In the genomic region with DNA sequence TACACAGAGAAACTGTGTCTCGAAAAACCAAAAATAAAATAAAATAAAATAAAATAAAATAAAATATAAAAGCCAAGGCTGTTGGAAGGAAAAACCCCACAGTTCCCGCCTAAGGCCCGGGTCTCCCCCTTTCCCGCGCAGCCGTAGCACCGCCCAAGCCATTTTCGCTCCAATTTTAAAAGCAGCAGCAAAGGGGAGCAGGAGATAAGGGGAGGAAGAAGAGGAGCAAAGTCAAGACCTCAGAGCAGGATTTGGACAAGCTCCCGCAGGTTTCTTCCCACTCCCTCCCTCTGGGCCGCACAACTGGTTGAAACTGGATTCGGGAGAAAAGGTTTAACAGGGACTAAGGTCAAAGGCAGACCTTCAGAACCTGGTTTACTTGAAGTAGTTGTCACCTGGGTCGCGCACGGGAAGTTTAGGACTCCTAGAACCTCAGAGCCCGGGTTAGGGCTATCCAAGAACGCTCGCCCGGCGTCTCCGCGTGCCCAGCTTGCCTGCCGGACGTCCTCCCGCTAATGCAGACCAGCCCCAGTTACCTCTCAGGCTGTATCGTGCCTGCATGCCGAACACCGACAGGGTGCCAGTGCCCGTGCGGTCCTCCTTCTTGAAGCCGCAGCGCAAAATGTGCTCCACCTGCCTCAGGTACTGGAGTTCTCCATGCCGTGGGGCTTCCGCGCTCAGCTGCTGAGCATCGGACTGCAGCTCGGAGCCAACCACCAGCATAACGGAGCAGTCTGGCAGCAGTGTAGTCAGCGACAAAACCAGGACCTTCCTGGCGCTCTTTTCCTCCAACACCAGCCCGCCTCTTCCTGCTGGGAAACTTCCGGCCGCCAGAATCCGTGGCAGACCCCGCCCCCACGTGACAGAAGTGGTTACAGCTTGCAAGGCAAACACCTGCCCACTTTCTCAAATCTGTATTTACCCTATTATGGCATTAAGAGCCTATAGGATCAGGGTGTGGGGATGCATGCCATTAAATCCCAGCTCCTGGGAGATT, we compare ENCODE assay signal across 8 mouse cellular contexts. TPM values are rescaled to one million over a fixed set of nuclear protein-coding genes. Genes with fewer than 3 reads are reported as not detected.
A peak's percentile ranks its signal among the peaks of the same experiment; 100 is the strongest.
DNase-seq lines count a peak whose midpoint lies in the region; ATAC-seq and TF ChIP-seq lines count a peak whose summit lies in the region.

TSS of gene Tyms (minus strand) at position 793 of the 997 bp plus-strand sequence.

- H3K4me3 ChIP-seq in E14TG2a.4 (replicated peaks; ENCODE audit: low read length): peak within 1 kb of the TSS; percentile 98
- peak within 1 kb of the TSS; percentile 78 for H3K4me3 ChIP-seq in forebrain, embryonic 12.5 days (replicated peaks)
- H3K4me3 ChIP-seq in heart, postnatal 0 days (ENCODE audit: low read depth, low read length): peak within 1 kb of the TSS; percentile 71
- peak within 1 kb of the TSS; percentile 91 for H3K4me3 ChIP-seq in liver, embryonic 16.5 days (ENCODE audit: low read depth, low read length)
- peak within 1 kb of the TSS; percentile 65 for H3K4me3 ChIP-seq in neural tube, embryonic 14.5 days (ENCODE audit: low read depth, low read length)

- WGBS in forebrain, embryonic 12.5 days: under 1% methylated on average over 45 of the region's 45 CpGs
- WGBS in heart, postnatal 0 days: under 1% methylated on average over 45 of the region's 45 CpGs
- WGBS in liver, embryonic 16.5 days (ENCODE audit: insufficient replicate concordance): under 1% methylated on average over 45 of the region's 45 CpGs
- WGBS in neural tube, embryonic 14.5 days: under 1% methylated on average over 45 of the region's 45 CpGs

- no peak for TF ChIP-seq EP300 in heart, postnatal 0 days (IDR thresholded peaks at IDR 0.05; ENCODE audit: low read depth)

- H3K9ac ChIP-seq in forebrain, embryonic 12.5 days: peak within 1 kb of the TSS; percentile 87
- peak within 1 kb of the TSS; percentile 67 for H3K9ac ChIP-seq in heart, postnatal 0 days (replicated peaks; ENCODE audit: low read depth, low read length)
- peak within 1 kb of the TSS; percentile 89 for H3K9ac ChIP-seq in liver, embryonic 16.5 days (ENCODE audit: low read depth, low read length)
- peak within 1 kb of the TSS; percentile 72 for H3K9ac ChIP-seq in neural tube, embryonic 14.5 days (replicated peaks; ENCODE audit: low read depth, low read length)

- peaks cover 3% of the 10 kb centered on the region; the same call in 1 of the 2 replicates for H3K9me3 ChIP-seq in E14TG2a.4 (ENCODE audit: low read length)
- no peaks in the 10 kb centered on the region for H3K9me3 ChIP-seq in forebrain, embryonic 12.5 days
- no peaks in the 10 kb centered on the region for H3K9me3 ChIP-seq in heart, postnatal 0 days (replicated peaks; ENCODE audit: control insufficient read depth, low read length)
- H3K9me3 ChIP-seq in liver, embryonic 16.5 days (replicated peaks; ENCODE audit: control insufficient read depth, low read length): no peaks in the 10 kb centered on the region
- H3K9me3 ChIP-seq in neural tube, embryonic 14.5 days (ENCODE audit: control insufficient read depth, low read length): no peaks in the 10 kb centered on the region

- ATAC-seq in forebrain, embryonic 12.5 days (ENCODE audit: low FRiP score): peak; percentile 93
- ATAC-seq in heart, postnatal 0 days (ENCODE audit: insufficient read depth, low read depth): peak; percentile 93
- ATAC-seq in liver, embryonic 16.5 days (ENCODE audit: low read depth): peak; percentile 88
- ATAC-seq in neural tube, embryonic 14.5 days (ENCODE audit: low read depth): peak; percentile 98

- H3K27ac ChIP-seq in forebrain, embryonic 12.5 days: peak within 1 kb of the TSS; percentile 85
- peak within 1 kb of the TSS; percentile 74 for H3K27ac ChIP-seq in heart, postnatal 0 days (ENCODE audit: low read depth)
- peak within 1 kb of the TSS; percentile 81 for H3K27ac ChIP-seq in liver, embryonic 16.5 days (ENCODE audit: low read length)
- 0 out of 2 replicates have a peak within 1 kb of the TSS, but pooled peaks have one; percentile 34 for H3K27ac ChIP-seq in neural tube, embryonic 14.5 days (ENCODE audit: low read depth, low read length)

- DNase-seq in c-Kit-positive CD71-positive TER-119-negative erythroid progenitor cells, embryonic 14.5 days (ENCODE audit: low read depth): peak; percentile 75
- peak; percentile 76 for DNase-seq in heart, postnatal 0 days (ENCODE audit: low spot score)
- DNase-seq in kidney, postnatal 4 days: peak; percentile 88 to 91
- DNase-seq in testis, postnatal 10 days (ENCODE audit: low spot score): peak; percentile 87

- H3K27me3 ChIP-seq in E14TG2a.4 (ENCODE audit: insufficient read depth, low read length): no peaks in the 10 kb centered on the region
- no peaks in the 10 kb centered on the region for H3K27me3 ChIP-seq in forebrain, embryonic 12.5 days
- H3K27me3 ChIP-seq in heart, postnatal 0 days (ENCODE audit: control insufficient read depth, insufficient read depth, low read length): no peaks in the 10 kb centered on the region
- H3K27me3 ChIP-seq in liver, embryonic 16.5 days (ENCODE audit: control insufficient read depth, insufficient read depth, low read depth, low read length): no peaks in the 10 kb centered on the region
- no peaks in the 10 kb centered on the region for H3K27me3 ChIP-seq in neural tube, embryonic 14.5 days (ENCODE audit: control insufficient read depth, insufficient read depth, low read length)

- H3K36me3 ChIP-seq in E14TG2a.4 (ENCODE audit: insufficient read depth, low read length): peaks cover 40% of the 10 kb centered on the region
- H3K36me3 ChIP-seq in forebrain, embryonic 12.5 days (replicated peaks): peaks cover 33% of the 10 kb centered on the region
- H3K36me3 ChIP-seq in heart, postnatal 0 days (replicated peaks; ENCODE audit: control insufficient read depth, insufficient read depth, low read length): peaks cover 18% of the 10 kb centered on the region; the same call in 1 of the 2 replicates
- peaks cover 26% of the 10 kb centered on the region for H3K36me3 ChIP-seq in liver, embryonic 16.5 days (ENCODE audit: control insufficient read depth, insufficient read depth)
- H3K36me3 ChIP-seq in neural tube, embryonic 14.5 days (ENCODE audit: control insufficient read depth, insufficient read depth, low read length): no peaks in the 10 kb centered on the region

- TF ChIP-seq CTCF in E14TG2a.4 (conservative IDR thresholded peaks at IDR 0.05; ENCODE audit: low read length): no peak
- TF ChIP-seq CTCF in heart, postnatal 0 days (IDR thresholded peaks at IDR 0.05; ENCODE audit: low read depth): no peak

- peak within 1 kb of the TSS; percentile 79 for H3K4me2 ChIP-seq in forebrain, embryonic 12.5 days
- H3K4me2 ChIP-seq in heart, postnatal 0 days (ENCODE audit: low read depth, low read length): peak within 1 kb of the TSS; percentile 95
- peak within 1 kb of the TSS; percentile 72 for H3K4me2 ChIP-seq in liver, embryonic 16.5 days (ENCODE audit: low read depth, low read length)
- H3K4me2 ChIP-seq in neural tube, embryonic 14.5 days (ENCODE audit: low read depth, low read length): peak within 1 kb of the TSS; percentile 91

- H3K4me1 ChIP-seq in E14TG2a.4 (replicated peaks; ENCODE audit: low read depth, low read length): peaks cover 26% of the 10 kb centered on the region
- H3K4me1 ChIP-seq in forebrain, embryonic 12.5 days: peaks cover 15% of the 10 kb centered on the region
- 0 out of 2 replicates have a peak, but pooled peaks cover 12% of the 10 kb centered on the region for H3K4me1 ChIP-seq in heart, postnatal 0 days (ENCODE audit: control insufficient read depth, insufficient read depth)
- peaks cover 7% of the 10 kb centered on the region for H3K4me1 ChIP-seq in liver, embryonic 16.5 days (ENCODE audit: control insufficient read depth, low read depth, low read length)
- 0 out of 2 replicates have a peak, but pooled peaks cover 4% of the 10 kb centered on the region for H3K4me1 ChIP-seq in neural tube, embryonic 14.5 days (ENCODE audit: control insufficient read depth, insufficient read depth, low read length)

RNA-seq across cellular contexts. Expression of gene Tyms, which starts in this region (rescaled TPM):
- 237 and 241 TPM in 2 replicates for polyA plus RNA-seq in forebrain, embryonic 12.5 days (2016; fragmentation: Nextera tagmentation; extraction: Ambion mirVana)
- total RNA-seq in heart, postnatal 0 days (2014; rRNA removed; ENCODE audit: low replicate concordance): 14.7 and 27.6 TPM in 2 replicates
- polyA plus RNA-seq in heart, postnatal 0 days (2015; fragmentation: Nextera tagmentation; extraction: Ambion mirVana): 48.1 and 50.0 TPM in 2 replicates
- 174 and 200 TPM in 2 replicates for polyA plus RNA-seq in liver, embryonic 16.5 days (2015; fragmentation: Nextera tagmentation; extraction: Ambion mirVana)
- 35.3 and 42.4 TPM in 2 replicates for polyA plus RNA-seq in neural tube, embryonic 14.5 days (2014; fragmentation: Nextera tagmentation; extraction: Ambion mirVana)

Comparison
In these comparisons a context has a peak if more than half of its experiments do, and no peak if none do; other contexts are left out.
1. Peak in every context shown above with its lines: DNase-seq, ATAC-seq, H3K4me3 ChIP-seq and H3K27ac ChIP-seq.
2. H3K27ac ChIP-seq: peak in every context shown above with its lines; median percentile 85 in forebrain, embryonic 12.5 days; 81 in liver, embryonic 16.5 days; 74 in heart, postnatal 0 days; 34 in neural tube, embryonic 14.5 days.